Mouse (Mus musculus) bone marrow, adult 2 months (tissue): Measurements from ENCODE around the gene Ifna5. TPM values are rescaled to one million over a fixed set of nuclear protein-coding genes. Genes with fewer than 3 reads are reported as not detected.

Source experiments
- H3K27ac ChIP-seq: fragments of 200-500 bp; 2 replicates; pipeline ENCODE4 v1.5.1; 2012; ENCODE audit warnings: low read depth, mild to moderate bottlenecking, control low read depth, inconsistent platforms, low read length; ENCODE audit not compliant: control insufficient read depth, poor library complexity, insufficient read depth
- H3K4me1 ChIP-seq: fragments of 200-500 bp; 2 replicates; pipeline ENCODE4 v1.6.1; 2011; ENCODE audit warnings: low read length; ENCODE audit not compliant: control insufficient read depth, insufficient read depth
- H3K4me3 ChIP-seq: fragments of 200-500 bp; replicated peaks from 2 replicates; pipeline ENCODE3; 2011; ENCODE audit warnings: mild to moderate bottlenecking, low read depth, low read length, control low read depth; ENCODE audit not compliant: control insufficient read depth
- CTCF ChIP-seq: fragments of 200-500 bp; IDR thresholded peaks from 2 replicates; pipeline ENCODE4 v1.5.1; 2011; ENCODE audit warnings: low read length, control low read depth; ENCODE audit not compliant: control insufficient read depth, insufficient read depth
- POLR2A ChIP-seq: fragments of 200-500 bp; IDR thresholded peaks from 2 replicates; pipeline ENCODE4 v1.6.1; 2011; ENCODE audit warnings: low read depth, mild to moderate bottlenecking, control low read depth, low read length, borderline replicate concordance; ENCODE audit not compliant: control insufficient read depth
- WGBS: fragments of 180-500 bp; shearing (Covaris S2); methylation state at CpG from one replicate; pipeline ENCODE4 v1.1.7; 2018; 5-methylcytosine and 5-hydroxymethylcytosine counted together
- polyA plus RNA-seq: library from polyadenylated mRNA; stranded (reverse); fragments of >200 nt; gene quantifications from 2 replicates; pipeline ENCODE4 v1.2.4, GENCODE M21; 2011; ENCODE audit warnings: low replicate concordance; ENCODE audit not compliant: missing spikeins, insufficient read depth, insufficient read length

Gene Ifna5
- polyA plus RNA-seq, 1 experiment, result not detected

DNA sequence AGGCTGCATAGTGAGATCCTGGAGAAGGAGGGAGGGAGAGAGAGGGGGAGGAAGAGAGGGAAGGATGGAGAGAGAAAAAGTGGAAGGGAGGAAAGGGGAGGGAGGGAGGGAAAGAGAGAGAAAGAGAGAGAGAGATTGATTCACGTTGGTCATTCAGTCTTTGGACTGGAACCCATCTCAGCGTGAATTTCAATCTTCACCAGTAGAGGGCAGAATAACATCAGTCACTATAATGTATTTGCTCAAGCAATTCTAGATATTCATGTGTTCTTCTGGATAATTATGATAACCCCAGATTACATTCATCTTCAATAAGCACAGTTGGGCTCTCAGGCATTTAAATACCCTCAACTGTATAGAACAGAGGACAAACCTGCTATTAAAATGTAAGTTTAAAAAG lies 37.4 kb downstream of the Ifna5 start:
- Histone ChIP-seq H3K4me1 (no peaks in the 10 kb centered on the region), H3K4me3 (no peak overlapping the region), H3K27ac (no peak overlapping the region)
- WGBS, result 0% methylated on average over 2 of the region's 2 CpGs
- no peak for TF ChIP-seq POLR2A
- TF ChIP-seq CTCF, result no peak

DNA sequence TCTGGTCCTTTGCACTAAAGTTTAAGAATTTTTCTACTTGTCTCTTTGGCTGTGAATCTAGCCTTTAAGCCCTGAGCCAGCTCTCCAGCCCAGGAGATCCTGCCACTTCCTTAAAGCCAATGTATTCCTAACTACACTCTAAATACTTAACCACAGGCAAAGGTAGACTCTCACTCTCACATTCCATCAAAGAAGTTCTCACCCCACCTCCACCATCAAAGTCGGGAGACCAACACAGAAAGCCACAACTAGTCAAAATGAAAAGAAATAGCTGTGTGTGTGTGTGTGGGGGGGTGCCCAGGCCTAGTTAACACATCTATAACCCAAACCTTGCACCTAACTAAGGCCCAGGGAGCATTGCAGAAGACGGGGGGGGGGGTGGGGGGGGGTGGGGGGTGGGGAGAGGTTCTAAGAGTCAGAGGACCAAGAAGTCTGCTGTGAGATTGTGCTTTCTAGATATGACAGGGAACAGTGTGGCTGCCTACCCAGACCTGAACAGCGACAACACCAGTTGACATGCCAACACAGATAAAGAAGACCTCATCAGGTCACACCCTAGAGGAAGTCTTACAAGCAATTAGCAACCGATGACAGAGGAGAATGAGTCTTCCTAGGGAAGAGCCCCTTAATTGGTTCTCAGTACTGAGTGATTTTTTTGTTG lies 40.2 kb downstream of the Ifna5 start:
- 51% methylated on average over 4 of the region's 4 CpGs for WGBS
- H3K27ac ChIP-seq, result no peak overlapping the region; the same call in 1 of the 2 replicates
- no peak overlapping the region for H3K4me3 ChIP-seq
- TF ChIP-seq POLR2A (no peak), CTCF (no peak)
- H3K4me1 ChIP-seq, result peaks cover 2% of the 10 kb centered on the region; the same call in 1 of the 2 replicates

DNA sequence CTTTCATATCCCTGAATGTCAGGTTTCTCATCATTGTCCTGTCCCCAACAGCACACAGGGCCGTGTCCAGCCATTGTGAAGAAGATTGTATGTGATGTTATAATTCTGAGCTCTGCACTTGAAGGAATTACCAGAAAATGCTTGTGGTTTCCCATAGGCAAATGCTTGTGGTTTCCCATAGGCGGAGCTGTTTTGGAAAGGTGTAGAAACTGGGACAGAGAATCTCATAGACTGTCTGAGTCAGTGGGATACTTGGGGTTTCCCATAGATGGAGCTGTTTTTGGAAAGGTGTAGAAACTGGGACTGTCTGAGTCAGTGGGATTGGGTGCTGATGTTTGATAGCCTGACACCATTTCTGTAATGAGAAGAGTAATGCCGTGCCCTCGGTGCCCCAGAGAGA lies 41.2 kb downstream of the Ifna5 start:
- TF ChIP-seq CTCF, result no peak
- no peak for TF ChIP-seq POLR2A
- Histone ChIP-seq H3K4me1 (peaks cover 2% of the 10 kb centered on the region; the same call in 1 of the 2 replicates), H3K27ac (no peak overlapping the region), H3K4me3 (no peak overlapping the region)
- 56% methylated on average over 4 of the region's 4 CpGs for WGBS

DNA sequence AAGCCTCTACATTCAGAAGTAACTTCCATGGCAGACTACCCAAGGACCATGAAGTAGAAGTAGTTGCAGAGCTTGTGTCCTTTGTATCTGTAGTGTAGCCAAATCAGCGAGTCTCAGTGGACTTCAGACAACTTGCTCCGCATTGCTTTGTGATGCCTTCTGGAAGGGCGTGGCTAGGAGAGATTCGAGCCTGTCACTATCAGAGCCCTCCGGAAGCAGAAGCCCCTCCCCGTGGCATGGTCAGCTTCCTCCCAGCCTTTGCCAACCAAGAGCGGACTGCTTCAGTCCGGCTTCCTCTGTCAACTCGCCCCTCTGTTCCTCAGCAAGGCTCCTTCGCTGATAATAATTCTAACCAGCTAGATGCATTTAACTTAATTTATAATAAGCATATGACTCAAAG lies 42.9 kb downstream of the Ifna5 start:
- Histone ChIP-seq H3K4me1 (peaks cover 2% of the 10 kb centered on the region; the same call in 1 of the 2 replicates), H3K4me3 (no peak overlapping the region), H3K27ac (no peak overlapping the region)
- 3% methylated on average over 10 of the region's 10 CpGs for WGBS
- TF ChIP-seq POLR2A (no peak), CTCF (no peak)

DNA sequence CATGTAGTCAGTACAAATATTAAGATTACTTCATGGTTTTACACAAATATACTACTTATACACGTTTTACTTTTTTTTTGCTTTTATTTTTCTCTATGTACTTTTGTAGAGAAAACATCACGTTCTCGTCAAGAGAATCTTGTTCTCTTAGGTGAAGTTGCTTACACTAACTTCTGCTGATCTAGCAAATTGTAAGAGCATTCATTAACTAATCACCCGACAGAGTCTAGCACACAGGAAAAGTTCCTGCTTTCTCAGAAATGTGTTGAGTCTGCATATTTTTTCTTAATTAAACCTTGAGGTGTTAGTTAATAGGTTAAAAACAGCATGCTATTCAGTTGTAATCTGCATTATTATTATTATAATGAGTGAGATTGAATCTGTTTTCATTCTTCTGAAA lies 43.4 kb downstream of the Ifna5 start:
- whole genome bisulfite sequencing, result 45% methylated on average over 4 of the region's 4 CpGs
- H3K4me1 ChIP-seq, result peaks cover 2% of the 10 kb centered on the region; the same call in 1 of the 2 replicates
- no peak for TF ChIP-seq CTCF
- no peak for TF ChIP-seq POLR2A

DNA sequence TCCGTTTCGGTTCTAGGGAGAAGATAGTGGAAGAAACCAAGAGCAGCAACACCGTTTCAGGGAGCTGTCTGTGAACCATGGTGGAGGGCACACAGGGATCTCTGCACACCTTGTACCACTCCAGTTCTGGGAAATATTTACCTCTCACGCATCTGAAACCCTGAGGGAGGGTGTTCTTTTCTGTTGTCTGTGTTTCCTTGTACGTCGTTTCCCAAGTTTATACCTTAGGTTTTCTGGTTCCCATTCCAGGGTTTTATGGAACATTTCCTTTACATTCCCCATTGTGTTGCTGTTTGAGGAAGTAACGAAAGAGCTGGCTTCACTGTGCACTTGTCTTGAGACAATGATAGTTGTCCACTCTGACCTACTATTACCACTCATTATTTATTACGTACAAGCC lies 44.8 kb downstream of the Ifna5 start, which contains the start of gene Ifne:
TSS of gene Ifne (minus strand) at position 101 of the 400 bp plus-strand sequence.
- TF ChIP-seq POLR2A, result no peak
- TF ChIP-seq CTCF, result no peak
- 77% methylated on average over 8 of the region's 8 CpGs for WGBS
- no peak within 1 kb of the TSS for H3K4me3 ChIP-seq
- peaks cover 2% of the 10 kb centered on the region; the same call in 1 of the 2 replicates for H3K4me1 ChIP-seq
- no peak within 1 kb of the TSS for H3K27ac ChIP-seq

More for the DNA sequence above, 43.4 kb downstream of the Ifna5 start:
- H3K27ac ChIP-seq, result no peak overlapping the region
- H3K4me3 ChIP-seq, result no peak overlapping the region

Other genes starting within 250 kb of the Ifna5 start
- gene Ifna9, start 243.1 kb upstream of the Ifna5 start, polyA plus RNA-seq, result not detected in 2 replicates
- gene Ifna12, start 232.1 kb upstream of the Ifna5 start, polyA plus RNA-seq, result not detected in 2 replicates
- gene C87499, start 201.1 kb upstream of the Ifna5 start, polyA plus RNA-seq, result not detected in 2 replicates
- 1.9 TPM in 1 of 2 replicates, not detected in the other for gene Ifna13, start 191.1 kb upstream of the Ifna5 start, polyA plus RNA-seq
- gene Ifna16, start 158.6 kb upstream of the Ifna5 start, polyA plus RNA-seq, result not detected in 2 replicates
- gene Ifna2, start 151.6 kb upstream of the Ifna5 start, polyA plus RNA-seq, result not detected in 2 replicates
- not detected in 2 replicates for gene Ifnab, start 144.2 kb upstream of the Ifna5 start, polyA plus RNA-seq
- gene Gm26566, start 113.7 kb upstream of the Ifna5 start, polyA plus RNA-seq, result not detected in 2 replicates
- gene Klhl9, start 113.1 kb upstream of the Ifna5 start, polyA plus RNA-seq, result 10.8 and 18.3 TPM in 2 replicates
- gene Gm13271, start 80.7 kb upstream of the Ifna5 start, polyA plus RNA-seq, result not detected in 2 replicates
- gene Gm13283, start 75.4 kb upstream of the Ifna5 start, polyA plus RNA-seq, result not detected in 2 replicates
- gene Gm13290, start 61.7 kb upstream of the Ifna5 start, polyA plus RNA-seq, result not detected in 2 replicates
- not detected in 2 replicates for gene Gm13289, start 58.6 kb upstream of the Ifna5 start, polyA plus RNA-seq
- not detected in 2 replicates for gene Gm13272, start 55.7 kb upstream of the Ifna5 start, polyA plus RNA-seq
- not detected in 2 replicates for gene Ifnz, start 53.4 kb upstream of the Ifna5 start, polyA plus RNA-seq
- not detected in 2 replicates for gene Gm13276, start 49.8 kb upstream of the Ifna5 start, polyA plus RNA-seq
- gene Gm13277, start 46.9 kb upstream of the Ifna5 start, polyA plus RNA-seq, result not detected in 2 replicates
- not detected in 2 replicates for gene Gm13278, start 44.0 kb upstream of the Ifna5 start, polyA plus RNA-seq
- gene Gm13275, start 41.0 kb upstream of the Ifna5 start, polyA plus RNA-seq, result not detected in 2 replicates
- gene Gm13279, start 38.1 kb upstream of the Ifna5 start, polyA plus RNA-seq, result not detected in 2 replicates
- gene Gm13285, start 35.9 kb upstream of the Ifna5 start, polyA plus RNA-seq, result not detected in 2 replicates
- not detected in 2 replicates for gene Gm13287, start 32.3 kb upstream of the Ifna5 start, polyA plus RNA-seq
- gene Gm13288, start 30.0 kb upstream of the Ifna5 start, polyA plus RNA-seq, result not detected in 2 replicates
- gene Ifna7, start 19.3 kb upstream of the Ifna5 start, polyA plus RNA-seq, result not detected in 2 replicates
- not detected in 2 replicates for gene Ifna11, start 15.6 kb upstream of the Ifna5 start, polyA plus RNA-seq
- not detected in 2 replicates for gene Ifna6, start 8.1 kb upstream of the Ifna5 start, polyA plus RNA-seq
- not detected in 2 replicates for gene Ifna4, start 6.3 kb downstream of the Ifna5 start, polyA plus RNA-seq
- not detected in 2 replicates for gene Ifna1, start 14.6 kb downstream of the Ifna5 start, polyA plus RNA-seq
- gene Ifne, start 44.7 kb downstream of the Ifna5 start, polyA plus RNA-seq, result not detected in 2 replicates